ENCODE assay signal across 9 mouse cellular contexts in genomic region chr2:45105922-45106851, GRCm38 (mm10). TPM values are rescaled to one million over a fixed set of nuclear protein-coding genes. Genes with fewer than 3 reads are reported as not detected.
DNase-seq lines count a peak whose midpoint lies in the region; ATAC-seq and TF ChIP-seq lines count a peak whose summit lies in the region.
"Had no signal": no experiment of that assay in that cellular context is flagged by ENCODE, and none has a peak within 500 bp of the region (broad histone marks: within the 10 kb centered on the region; RNA-seq: fewer than 3 reads in every experiment).

No protein-coding gene starts in this region.

- DNase-seq in heart, postnatal 10 days: no peak
- DNase-seq in adipocyte (ENCODE audit: low spot score): peak; percentile 58
- peak; percentile 57 for DNase-seq in forebrain, postnatal 0 days
- DNase-seq in left cerebral cortex, adult 11 months (ENCODE audit: low spot score): no peak
- DNase-seq in layer of hippocampus, postnatal 14 days (ENCODE audit: low spot score in 2 of 2): no peak

- H3K79me2 ChIP-seq in macrophage (ENCODE audit: inconsistent target): peaks cover 95% of the 10 kb centered on the region

- peak overlapping the region; percentile 84 for H3K27ac ChIP-seq in heart, embryonic 12.5 days (ENCODE audit: poor library complexity, severe bottlenecking)
- H3K27ac ChIP-seq in forebrain, postnatal 0 days (ENCODE audit: low read depth, low read length): peak overlapping the region; percentile 98
- peak overlapping the region; percentile 99 for H3K27ac ChIP-seq in macrophage

- H3K4me3 ChIP-seq in heart, embryonic 12.5 days: no peak overlapping the region
- peak overlapping the region; percentile 56 for H3K4me3 ChIP-seq in forebrain, postnatal 0 days (ENCODE audit: low read depth, low read length)
- peak overlapping the region; percentile 81 for H3K4me3 ChIP-seq in macrophage (ENCODE audit: inconsistent target)

- H3K9me3 ChIP-seq in heart, embryonic 12.5 days (replicated peaks): no peaks in the 10 kb centered on the region
- H3K9me3 ChIP-seq in forebrain, postnatal 0 days (ENCODE audit: low read length): no peaks in the 10 kb centered on the region
- H3K9me3 ChIP-seq: G1E had no signal

- H3K4me2 ChIP-seq in heart, embryonic 12.5 days: peak overlapping the region; percentile 56
- peak overlapping the region; percentile 69 for H3K4me2 ChIP-seq in forebrain, postnatal 0 days (ENCODE audit: low read depth)

- intact Hi-C loops in heart, postnatal 10 days (cut with DNase I): loop anchor here (5.0 to 10.0 kb wide), 2 partner anchors 69 to 551 kb away; no protein-coding TSS in a partner anchor

- peak overlapping the region; percentile 63 for H3K9ac ChIP-seq in heart, embryonic 12.5 days
- H3K9ac ChIP-seq in forebrain, postnatal 0 days: peak overlapping the region; percentile 95

- ATAC-seq in heart, embryonic 12.5 days (ENCODE audit: insufficient number of reproducible peaks, low FRiP score): no peak
- no peak for ATAC-seq in forebrain, postnatal 0 days
- no peak for ATAC-seq in erythroid progenitor cell, adult 5-6 weeks (replicated peaks; ENCODE audit: low FRiP score, poor library complexity, severe bottlenecking)

- peaks cover 63% of the 10 kb centered on the region for H3K4me1 ChIP-seq in heart, embryonic 12.5 days (replicated peaks)
- H3K4me1 ChIP-seq in forebrain, postnatal 0 days (ENCODE audit: insufficient read depth): peaks cover 16% of the 10 kb centered on the region

- TF ChIP-seq CTCF in forebrain, postnatal 0 days (IDR thresholded peaks at IDR 0.05; ENCODE audit: low read depth): no peak

- no peaks in the 10 kb centered on the region for H3K36me3 ChIP-seq in heart, embryonic 12.5 days
- no peaks in the 10 kb centered on the region for H3K36me3 ChIP-seq in forebrain, postnatal 0 days (ENCODE audit: insufficient read depth)
- H3K36me3 ChIP-seq in macrophage (ENCODE audit: inconsistent target): peaks cover 18% of the 10 kb centered on the region; the same call in 1 of the 2 replicates

- H3K27me3 ChIP-seq in heart, embryonic 12.5 days (replicated peaks): no peaks in the 10 kb centered on the region
- H3K27me3 ChIP-seq in forebrain, postnatal 0 days (ENCODE audit: insufficient read depth, low read length): no peaks in the 10 kb centered on the region

- WGBS in heart, embryonic 12.5 days: 36% methylated on average over 7 of the region's 7 CpGs
- 38% methylated on average over 7 of the region's 7 CpGs for WGBS in forebrain, postnatal 0 days
- WGBS in macrophage (ENCODE audit: missing documents): 34% methylated on average over 6 of the region's 7 CpGs

RNA-seq across cellular contexts. Expression of gene Zeb2, which starts 11.0 kb away (rescaled TPM):
- polyA plus RNA-seq in heart, embryonic 12.5 days (2016; fragmentation: Nextera tagmentation; extraction: Ambion mirVana): 28.0 and 29.6 TPM in 2 replicates
- total RNA-seq in heart, postnatal 10 days (2021): 10 to 100 TPM; 62.7 to 77.7 TPM
- total RNA-seq in forebrain, postnatal 0 days (2014; rRNA removed): 150 and 186 TPM in 2 replicates
- polyA plus RNA-seq in forebrain, postnatal 0 days (2015; fragmentation: Nextera tagmentation; extraction: Ambion mirVana): 47.7 and 50.6 TPM in 2 replicates
- total RNA-seq in macrophage (2018; cell fraction: chromatin; rRNA removed): 1,000 to 10,000 TPM; 2,413 to 6,939 (median 3,772) TPM
- total RNA-seq in macrophage (2018; cell fraction: cytosol; rRNA removed): 100 to 1,000 TPM; 305 to 558 (median 425) TPM
- 1,000 to 10,000 TPM; 1,334 to 4,677 (median 2,196) TPM for total RNA-seq in macrophage (2018; cell fraction: nucleus; rRNA removed)
- polyA plus RNA-seq in macrophage (2018): 134 to 164 TPM (median 138 TPM) in 3 replicates
- total RNA-seq in erythroid progenitor cell, adult 5-6 weeks (2015; ENCODE audit: low replicate concordance): 45.8 and 49.9 TPM in 2 replicates
- 34.3 and 60.1 TPM in 2 replicates for total RNA-seq in erythroid progenitor cell, adult 5-6 weeks (2017; ENCODE audit: low replicate concordance)
- 100 to 1,000 TPM; 345 to 384 TPM for total RNA-seq in layer of hippocampus, postnatal 14 days (2021)

Comparison
In these comparisons a context has a peak if more than half of its experiments do, and no peak if none do; other contexts are left out.
1. DNase-seq: peak in adipocyte (single experiment) and forebrain, postnatal 0 days (single experiment); none in heart, postnatal 10 days (0 of 2), left cerebral cortex, adult 11 months (single experiment) and layer of hippocampus, postnatal 14 days (0 of 2).
2. Peak in every context shown above with its lines, with median percentiles within 50 percentile points of each other: H3K27ac ChIP-seq.